Mouse (Mus musculus): Measurements from ENCODE around the gene Camkmt.

GRCm38 (mm10) chr17:85381578-85382223, 291.3 kb downstream of the Camkmt start:
- no peak for TF ChIP-seq POLR2A (IDR thresholded peaks at IDR 0.05; ENCODE audit: control insufficient read depth, low read depth, low read length)
- TF ChIP-seq CTCF (IDR thresholded peaks at IDR 0.05; ENCODE audit: control insufficient read depth, insufficient read depth, insufficient replicate concordance, low read depth, low read length): no peak
